Mouse (Mus musculus): Measurements from ENCODE around the gene Slc26a11. TPM values are rescaled to one million over a fixed set of nuclear protein-coding genes. Genes with fewer than 3 reads are reported as not detected.
A peak's percentile ranks its signal among the peaks of the same experiment; 100 is the strongest.

Slc26a11 gene
- total RNA-seq, 4 experiments from 2014 or later = 2.3 to 4.6 (median 3.1) TPM

GRCm38 (mm10) chr11:119396461-119396860, 41.1 kb downstream of the Slc26a11 start:
- DNase-seq (ENCODE audit: low spot score) = no peak

- DNase-seq (ENCODE audit: low spot score) = no peak
Observed at GRCm38 (mm10) chr11:119402501-119403160, 47.3 kb downstream of the Slc26a11 start.

DNA sequence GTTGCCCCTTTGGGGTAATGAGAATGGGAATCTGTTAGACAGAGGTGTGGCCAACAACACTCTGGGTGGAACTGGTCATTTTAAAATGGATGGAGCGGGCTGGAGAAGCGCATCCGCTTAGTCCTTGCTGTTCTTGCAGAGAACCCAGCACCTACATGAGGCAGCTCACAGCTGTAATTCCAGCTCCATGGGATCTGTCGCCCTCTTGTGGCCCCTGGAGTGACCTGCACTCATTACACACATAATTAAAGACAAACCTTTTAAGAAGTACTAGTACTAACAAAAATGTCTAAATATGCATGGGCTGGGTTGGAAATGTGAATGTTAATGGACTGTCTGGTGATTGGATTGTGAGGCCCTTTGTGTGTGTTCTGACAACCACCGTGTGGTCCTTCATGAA, 49.3 kb downstream of the Slc26a11 start:
- no peak for DNase-seq (ENCODE audit: low spot score)

DNA sequence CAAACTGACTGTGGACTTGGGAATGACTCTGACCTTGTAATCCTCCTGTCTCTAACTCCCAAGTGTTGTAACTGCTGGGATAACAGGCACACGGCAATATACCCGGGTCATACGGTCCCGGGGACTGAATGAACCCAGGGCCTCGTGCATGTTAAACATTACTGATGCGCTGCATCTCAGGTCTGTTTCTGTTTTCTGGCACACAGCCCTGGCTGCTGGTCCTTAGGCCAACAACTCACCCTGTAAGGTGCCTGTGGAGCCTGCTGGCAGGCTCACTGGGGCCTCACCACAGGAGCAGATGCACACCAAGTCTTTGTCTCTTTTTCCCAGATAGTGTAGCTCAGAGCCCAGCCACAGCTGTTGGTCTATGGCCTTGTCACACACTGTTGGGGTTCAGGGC, 52.0 kb downstream of the Slc26a11 start:
- DNase-seq (ENCODE audit: low spot score) = no peak

- no peak for DNase-seq (ENCODE audit: low spot score)
Observed at GRCm38 (mm10) chr11:119407977-119408376, 52.6 kb downstream of the Slc26a11 start.

DNA sequence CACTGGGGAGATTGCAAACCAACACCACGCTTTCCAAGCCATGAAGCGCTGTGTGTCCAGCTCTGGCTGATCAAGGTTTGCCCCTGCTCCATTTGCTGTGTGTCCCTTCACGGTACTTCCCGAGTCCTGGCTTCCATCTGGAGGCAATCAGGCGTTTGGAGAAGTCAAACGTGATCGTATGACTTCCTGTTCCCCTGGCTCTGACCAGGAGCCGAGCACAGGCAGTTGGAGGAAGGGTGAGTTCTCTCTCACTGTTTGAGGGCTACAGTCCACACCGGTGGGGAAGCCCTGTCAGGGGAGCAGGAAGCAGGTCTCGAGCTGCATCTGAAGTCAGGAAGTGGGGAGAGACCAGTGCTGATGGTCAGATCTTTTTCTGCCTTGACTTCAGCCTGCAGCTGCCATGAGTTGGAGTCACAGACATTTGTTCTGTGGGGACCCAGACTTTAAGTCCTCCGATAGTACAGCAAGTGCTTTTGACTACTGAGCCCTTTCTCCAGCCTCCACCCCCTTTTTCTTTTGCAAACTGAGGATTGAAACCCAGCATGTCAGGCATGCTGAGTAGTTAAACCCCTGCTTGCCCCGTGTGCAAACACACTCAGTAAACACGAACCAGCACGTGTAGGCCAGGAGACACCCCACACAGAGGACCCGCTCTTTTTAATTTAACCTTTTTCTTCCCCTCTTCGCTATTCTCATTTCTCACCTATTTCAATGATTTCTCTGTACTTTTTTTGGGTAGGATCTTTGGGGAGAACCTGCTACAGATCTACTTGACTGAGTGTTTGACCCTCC, 64.2 kb downstream of the Slc26a11 start:
- DNase-seq (ENCODE audit: low spot score) = no peak

DNA sequence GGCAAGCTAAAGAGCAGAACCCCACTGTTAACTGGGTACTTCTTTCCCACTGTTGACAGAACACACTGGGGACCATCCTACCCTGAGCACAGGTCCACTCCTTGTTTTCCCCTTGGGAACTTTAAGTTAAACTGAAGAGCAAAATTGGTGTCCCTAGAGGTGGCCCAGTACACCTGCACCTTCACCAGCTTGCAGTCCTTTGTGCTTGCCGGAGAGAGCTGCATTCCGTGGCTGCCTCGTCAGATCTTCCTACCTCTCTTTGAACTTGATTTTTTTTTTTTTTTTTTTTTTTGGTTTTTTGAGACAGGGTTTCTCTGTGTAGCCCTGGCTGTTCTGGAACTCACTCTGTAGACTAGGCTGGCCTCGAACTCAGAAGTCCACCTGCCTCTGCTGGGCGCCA, 65.1 kb downstream of the Slc26a11 start:
- DNase-seq (ENCODE audit: low spot score) = no peak

GRCm38 (mm10) chr11:119427431-119427830, 72.1 kb downstream of the Slc26a11 start:
- DNase-seq (ENCODE audit: low spot score) = no peak

DNA sequence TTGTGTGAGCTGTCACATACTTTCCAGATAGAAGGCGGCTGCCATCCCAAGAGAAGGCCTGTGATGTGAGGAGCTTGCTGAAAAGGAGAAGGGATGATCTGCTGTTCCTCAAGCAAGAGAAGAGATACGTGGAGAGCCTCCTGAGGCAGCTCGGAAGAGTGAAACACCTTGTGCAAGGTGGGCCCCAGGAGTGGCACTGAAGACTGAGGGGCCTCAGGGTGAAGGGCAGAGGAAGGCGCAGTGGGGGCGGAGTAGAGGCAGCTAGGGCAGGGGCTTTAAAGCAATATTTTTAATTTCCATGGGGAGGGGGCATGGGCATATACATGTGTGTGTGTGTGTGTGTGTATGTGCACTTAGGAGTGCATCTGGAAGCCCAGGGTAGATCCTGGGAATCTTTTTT, 72.6 kb downstream of the Slc26a11 start:
- no peak for DNase-seq (ENCODE audit: low spot score)

DNA sequence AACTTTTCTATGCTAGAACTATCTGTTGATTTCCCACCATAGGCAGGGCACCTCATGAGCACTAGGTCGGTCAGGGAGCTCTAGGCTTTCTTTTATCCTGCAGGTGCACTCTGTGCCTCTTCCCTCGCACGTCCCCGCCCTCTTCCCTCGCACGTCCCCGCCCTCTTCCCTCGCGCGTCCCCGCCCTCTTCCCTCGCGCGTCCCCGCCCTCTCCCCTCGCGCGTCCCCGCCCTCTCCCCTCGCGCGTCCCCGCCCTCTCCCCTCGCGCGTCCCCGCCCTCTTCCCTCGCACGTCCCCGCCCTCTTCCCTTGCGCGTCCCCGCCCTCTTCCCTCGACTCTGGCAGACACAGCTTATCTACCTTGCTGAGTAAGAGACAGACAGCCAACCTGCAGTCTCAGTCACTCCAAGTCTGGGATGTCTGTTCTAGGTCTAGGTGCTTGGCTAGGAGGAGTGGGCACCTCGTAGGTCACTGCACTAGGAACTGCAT, 73.3 kb downstream of the Slc26a11 start:
- peak; percentile 26 for DNase-seq (ENCODE audit: low spot score)

Small RNA genes lying within 50 kb of the gene (microRNA-seq; reads per million reads assigned to microRNA genes)
- not detected for gene Mir1932

Other genes with a start within 250 kb of the Slc26a11 start
- gene Tbc1d16, start 127.1 kb upstream of the Slc26a11 start, total RNA-seq (2022) = 10 to 100 TPM; 60.3 to 72.2 (median 64.4) TPM
- gene Ccdc40, start 127.0 kb upstream of the Slc26a11 start, total RNA-seq (2022) = under 1 TPM in 1 of 4 experiments, not detected in 3; 0.20 TPM
- gene Gaa, start 87.7 kb upstream of the Slc26a11 start, total RNA-seq (2022) = 100 to 1,000 TPM; 108 to 126 (median 114) TPM
- gene Eif4a3, start 55.5 kb upstream of the Slc26a11 start, total RNA-seq (2022) = 10 to 100 TPM; 57.7 to 77.2 (median 66.8) TPM
- under 1 TPM in 2 of 4 experiments, not detected in 2; 0.13 to 0.14 TPM for gene Card14, start 47.8 kb upstream of the Slc26a11 start, total RNA-seq (2022)
- 1 to 10 TPM; 4.6 to 5.6 (median 5.3) TPM for gene Sgsh, start within 50 bp of the Slc26a11 start, total RNA-seq (2022)
- gene Rnf213, start 37.5 kb downstream of the Slc26a11 start, total RNA-seq (2022) = 10 to 100 TPM; 11.1 to 16.0 (median 13.2) TPM
- 10 to 100 TPM in 1 of 4 experiments, 1 to 10 TPM in 3; 7.2 to 13.2 (median 7.9) TPM for gene Endov, start 135.8 kb downstream of the Slc26a11 start, total RNA-seq (2022)
- under 1 TPM; 0.09 to 0.24 (median 0.16) TPM for gene Nptx1, start 192.2 kb downstream of the Slc26a11 start, total RNA-seq (2022)
- 10 to 100 TPM; 30.3 to 35.6 (median 32.7) TPM for gene Rptor, start 247.3 kb downstream of the Slc26a11 start, total RNA-seq (2022)